Comparison of ENCODE assay signal across 12 mouse cellular contexts in the genomic region with DNA sequence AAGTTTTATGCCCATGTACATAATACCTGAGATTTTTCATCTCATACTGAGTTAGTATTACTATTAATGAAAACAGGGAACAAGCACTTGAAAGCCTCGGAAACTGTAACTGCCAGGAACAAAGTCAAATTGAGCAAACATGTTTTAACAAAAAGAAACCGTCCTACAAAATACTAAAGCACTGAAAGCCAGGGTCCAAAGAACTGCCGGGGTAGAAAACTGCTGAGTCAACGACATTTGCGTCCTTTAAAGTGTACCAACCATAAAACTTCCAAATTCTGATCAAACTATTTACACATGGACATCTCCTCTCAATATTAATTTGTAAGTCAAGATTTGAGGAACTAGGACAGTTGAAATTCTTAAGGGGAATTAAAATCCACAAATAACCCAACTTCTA. TPM values are rescaled to one million over a fixed set of nuclear protein-coding genes. Genes with fewer than 3 reads are reported as not detected.
DNase-seq lines count a peak whose midpoint lies in the region; ATAC-seq and TF ChIP-seq lines count a peak whose summit lies in the region.
"Had no signal": no experiment of that assay in that cellular context is flagged by ENCODE, and none has a peak within 500 bp of the region (broad histone marks: within the 10 kb centered on the region; RNA-seq: fewer than 3 reads in every experiment).

No protein-coding gene starts in this region.

- H3K4me2 ChIP-seq in intestine, postnatal 0 days (replicated peaks; ENCODE audit: low read depth) = peak overlapping the region; percentile 87
- H3K4me2 ChIP-seq in stomach, embryonic 16.5 days (ENCODE audit: low read depth, low read length) = peak overlapping the region; percentile 50

- 0 out of 2 replicates have a peak, but pooled peaks cover 3% of the 10 kb centered on the region for H3K4me1 ChIP-seq in kidney, adult 2 months (ENCODE audit: control insufficient read depth, insufficient read depth, low read length)
- peaks cover 2% of the 10 kb centered on the region; the same call in 1 of the 2 replicates for H3K4me1 ChIP-seq in spleen, adult 2 months (ENCODE audit: control insufficient read depth, insufficient read depth, insufficient read length)
- H3K4me1 ChIP-seq in intestine, postnatal 0 days (replicated peaks; ENCODE audit: control insufficient read depth, insufficient read depth, low read length) = no peaks in the 10 kb centered on the region
- peaks cover 8% of the 10 kb centered on the region for H3K4me1 ChIP-seq in stomach, embryonic 16.5 days (ENCODE audit: control insufficient read depth, insufficient read depth, low read length)
- H3K4me1 ChIP-seq: heart, embryonic 12.5 days had no signal

- H3K9ac ChIP-seq in intestine, postnatal 0 days (ENCODE audit: low read depth, low read length) = no peak overlapping the region
- H3K9ac ChIP-seq in stomach, embryonic 16.5 days (ENCODE audit: low read length) = peak overlapping the region; percentile 59
- H3K9ac ChIP-seq: forebrain, postnatal 0 days; heart, embryonic 12.5 days had no signal

- WGBS in kidney, adult 2 months = 17% methylated on average over 5 of the region's 5 CpGs
- WGBS in spleen, adult 2 months = 23% methylated on average over 5 of the region's 5 CpGs
- WGBS in intestine, postnatal 0 days = 25% methylated on average over 5 of the region's 5 CpGs
- 48% methylated on average over 5 of the region's 5 CpGs for WGBS in stomach, embryonic 16.5 days

- peak; percentile 33 for DNase-seq in kidney, adult 2 months
- DNase-seq in kidney, postnatal 4 days = no peak
- DNase-seq in spleen, adult 2 months (ENCODE audit: low read depth in 1 of 2, low spot score in 2 of 2) = no peak
- no peak for DNase-seq in spleen, adult 18-20 months
- DNase-seq in urinary bladder, postnatal 4 days (ENCODE audit: low spot score in 2 of 2) = no peak
- DNase-seq in adrenal gland, postnatal 4 days (ENCODE audit: low spot score in 2 of 2) = no peak
- DNase-seq: cerebellum, adult 11 months; forebrain, postnatal 0 days; right cerebral cortex, postnatal 14 days had no signal

- H3K9me3 ChIP-seq in intestine, postnatal 0 days (ENCODE audit: control insufficient read depth) = no peaks in the 10 kb centered on the region
- no peaks in the 10 kb centered on the region for H3K9me3 ChIP-seq in stomach, embryonic 16.5 days (replicated peaks; ENCODE audit: control insufficient read depth, low read length)
- H3K9me3 ChIP-seq: heart, embryonic 12.5 days had no signal

- H3K36me3 ChIP-seq in kidney, adult 2 months (ENCODE audit: control insufficient read depth, insufficient read depth, low read length) = no peaks in the 10 kb centered on the region
- H3K36me3 ChIP-seq in spleen, adult 2 months (ENCODE audit: control insufficient read depth, insufficient read depth, low read length) = no peaks in the 10 kb centered on the region
- 0 out of 2 replicates have a peak, but pooled peaks cover 2% of the 10 kb centered on the region for H3K36me3 ChIP-seq in intestine, postnatal 0 days (ENCODE audit: control insufficient read depth, insufficient read depth)
- no peaks in the 10 kb centered on the region for H3K36me3 ChIP-seq in stomach, embryonic 16.5 days (ENCODE audit: control insufficient read depth, insufficient read depth, low read length)
- H3K36me3 ChIP-seq: heart, embryonic 12.5 days had no signal

- no peak overlapping the region for H3K4me3 ChIP-seq in kidney, adult 2 months (ENCODE audit: insufficient read depth, low read depth, low read length)
- H3K4me3 ChIP-seq in spleen, adult 2 months (ENCODE audit: extremely low read depth, insufficient read depth, insufficient read length) = peak overlapping the region; percentile 36; the same call in 1 of the 2 replicates
- H3K4me3 ChIP-seq in intestine, postnatal 0 days (ENCODE audit: low read depth, low read length) = peak overlapping the region; percentile 80
- H3K4me3 ChIP-seq in stomach, embryonic 16.5 days (replicated peaks; ENCODE audit: low read length) = peak overlapping the region; percentile 43

- ATAC-seq in intestine, postnatal 0 days = no peak
- ATAC-seq in stomach, embryonic 16.5 days (ENCODE audit: insufficient read depth, low FRiP score) = no peak
- ATAC-seq: forebrain, postnatal 0 days had no signal

- no peak for TF ChIP-seq POLR2A in kidney, adult 2 months (IDR thresholded peaks at IDR 0.05; ENCODE audit: low read depth, low read length)
- no peak for TF ChIP-seq POLR2A in spleen, adult 2 months (IDR thresholded peaks at IDR 0.05; ENCODE audit: low read depth, low read length)

- H3K27ac ChIP-seq in kidney, adult 2 months (ENCODE audit: insufficient read depth, low read depth, low read length) = no peak overlapping the region
- no peak overlapping the region for H3K27ac ChIP-seq in spleen, adult 2 months (ENCODE audit: insufficient read depth, low read length)
- no peak overlapping the region for H3K27ac ChIP-seq in intestine, postnatal 0 days (ENCODE audit: low read depth, low read length)
- no peak overlapping the region for H3K27ac ChIP-seq in stomach, embryonic 16.5 days (ENCODE audit: low read length)

- H3K27me3 ChIP-seq in kidney, adult 2 months (replicated peaks; ENCODE audit: control insufficient read depth, insufficient read depth, low read length) = no peaks in the 10 kb centered on the region
- no peaks in the 10 kb centered on the region; the same call in 1 of the 2 replicates for H3K27me3 ChIP-seq in spleen, adult 2 months (ENCODE audit: control insufficient read depth, insufficient read depth, low read length)
- no peaks in the 10 kb centered on the region for H3K27me3 ChIP-seq in intestine, postnatal 0 days (replicated peaks; ENCODE audit: control insufficient read depth, insufficient read depth, low read length)
- no peaks in the 10 kb centered on the region for H3K27me3 ChIP-seq in stomach, embryonic 16.5 days (ENCODE audit: control insufficient read depth, insufficient read depth, low read length)
- H3K27me3 ChIP-seq: heart, embryonic 12.5 days had no signal

- no peak for TF ChIP-seq CTCF in kidney, adult 2 months (conservative IDR thresholded peaks at IDR 0.05; ENCODE audit: insufficient read depth, insufficient read length, low read depth, low read length)
- TF ChIP-seq CTCF in spleen, adult 2 months (IDR thresholded peaks at IDR 0.05; ENCODE audit: extremely low read depth, insufficient read depth, insufficient read length, insufficient replicate concordance) = no peak
- TF ChIP-seq CTCF in intestine, postnatal 0 days (IDR thresholded peaks at IDR 0.05; ENCODE audit: low read depth) = no peak

RNA-seq across cellular contexts. Expression of a gene that starts 1.7 kb away (rescaled TPM):
- 3.2 and 3.9 TPM in 2 replicates for polyA plus RNA-seq in kidney, adult 2 months (2012; rRNA removed)
- 4.3 and 5.5 TPM in 2 replicates for polyA plus RNA-seq in spleen, adult 2 months (2012; rRNA removed)
- polyA plus RNA-seq in intestine, postnatal 0 days (2015; fragmentation: Nextera tagmentation; extraction: Ambion mirVana) = 4.6 and 4.7 TPM in 2 replicates
- 14.8 and 15.1 TPM in 2 replicates for polyA plus RNA-seq in stomach, embryonic 16.5 days (2015; fragmentation: Nextera tagmentation; extraction: Ambion mirVana)
- 10 to 100 TPM; 11.0 to 12.7 TPM for total RNA-seq in adrenal gland, postnatal 4 days (2021)
